Mouse (Mus musculus) Patski (cell line): ENCODE results near the gene Xpnpep1. TPM values are rescaled to one million over a fixed set of nuclear protein-coding genes. Genes with fewer than 3 reads are reported as not detected.

Source experiments
- ATAC-seq: fragments of 100-300 bp; one replicate; pipeline ENCODE4 v1.8.0; 2021
- CTCF ChIA-PET: fragments of 350-600 bp; sonication (Branson Sonifier 250); formaldehyde crosslinking; loops from one replicate; lab custom pipeline; 2022; ENCODE audit warnings: inconsistent platforms; lab: Charles Lee
- POLR2A ChIA-PET: fragments of 350-600 bp; sonication (Branson Sonifier 250); formaldehyde crosslinking; loops from one replicate; lab custom pipeline; 2022; ENCODE audit warnings: antibody characterized with exemption, inconsistent platforms; lab: Charles Lee
- DNase-seq: peaks from one replicate; pipeline ENCODE4 v3.0.0-alpha.2; 2011; ENCODE audit warnings: low read depth, low spot score
- H3K27me3 ChIP-seq: fragments of 371-371 bp; one replicate; pipeline ENCODE4 v1.5.1; 2021
- CTCF ChIP-seq: fragments of 100-300 bp; IDR thresholded peaks from one replicate; pipeline ENCODE4 v1.5.1; 2021
- in situ Hi-C: fragments of 300-500 bp; cut with MboI; formaldehyde crosslinking; loops from 3 replicates; pipeline ENCODE4 v1.11.1; 2018; ENCODE audit warnings: low pct_unique_long_range_greater_than_20kb, mixed read lengths
- polyA plus RNA-seq: library from polyadenylated mRNA; unstranded; gene quantifications from one replicate; pipeline ENCODE4 v1.2.3, GENCODE M21; 2021

The Xpnpep1 gene
- polyA plus RNA-seq, 1 experiment from 2014 or later = 193 TPM

GRCm38 (mm10) chr19:53021537-53021936 is 18.5 kb downstream of the Xpnpep1 start:
- in situ Hi-C loops = loop anchor here (25.0 kb wide), 1 partner anchor 341 kb away; the partner anchor contains the start of gene Gm10197
- DNase-seq = no peak
- ATAC-seq = no peak
- ChIA-PET POLR2A (no interaction called here), CTCF (no interaction called here)
- no peak for TF ChIP-seq CTCF
- H3K27me3 ChIP-seq = no peaks in the 10 kb centered on the region

- no peak for TF ChIP-seq CTCF
- no peaks in the 10 kb centered on the region for H3K27me3 ChIP-seq
- in situ Hi-C loops = loop anchor here (25.0 kb wide), 1 partner anchor 342 kb away; the partner anchor contains the start of gene Gm10197
- ChIA-PET CTCF (interaction anchor here (0.9 kb wide), 1 partner anchor 11 kb away, joined by 6 read pairs; no protein-coding TSS in a partner anchor), POLR2A (no interaction called here)
- DNase-seq = no peak
- peak; percentile 38 for ATAC-seq
Measured at GRCm38 (mm10) chr19:53019716-53020463, 20.1 kb downstream of the Xpnpep1 start.

GRCm38 (mm10) chr19:53017954-53018353 is 22.1 kb downstream of the Xpnpep1 start:
- ChIA-PET CTCF (interaction anchor here (1.0 to 1.2 kb wide), 2 partner anchors 9 to 10 kb away, joined by 3 read pairs; no protein-coding TSS in a partner anchor), POLR2A (interaction anchor here (0.6 to 1.0 kb wide), 2 partner anchors 20 to 25 kb away, joined by 3 to 4 read pairs; no protein-coding TSS in a partner anchor)
- DNase-seq (no peak), ATAC-seq (no peak)
- TF ChIP-seq CTCF = no peak
- H3K27me3 ChIP-seq = no peaks in the 10 kb centered on the region
- in situ Hi-C loops = loop anchor here (25.0 kb wide), 1 partner anchor 344 kb away; the partner anchor contains the start of gene Gm10197

- in situ Hi-C loops = loop anchor here (25.0 kb wide), 1 partner anchor 345 kb away; the partner anchor contains the start of gene Gm10197
- CTCF ChIA-PET = interaction anchor here (1.2 kb wide), 1 partner anchor 9 kb away, joined by 3 read pairs; no protein-coding TSS in a partner anchor
Measured at GRCm38 (mm10) chr19:53017248-53017647, 22.8 kb downstream of the Xpnpep1 start.

GRCm38 (mm10) chr19:53014910-53015710 is 24.9 kb downstream of the Xpnpep1 start:
- no peak for TF ChIP-seq CTCF
- in situ Hi-C loops = loop anchor here (25.0 kb wide), 1 partner anchor 347 kb away; the partner anchor contains the start of gene Gm10197
- no peak for ATAC-seq
- POLR2A ChIA-PET = no interaction called here
- no peak for DNase-seq
- CTCF ChIA-PET = interaction anchor here (1.1 kb wide), 1 partner anchor 25 kb away, joined by 3 read pairs; the partner anchor contains the start of gene Xpnpep1
- H3K27me3 ChIP-seq = no peaks in the 10 kb centered on the region

More at GRCm38 (mm10) chr19:53017248-53017647, 22.8 kb downstream of the Xpnpep1 start:
- DNase-seq = no peak
- ATAC-seq = no peak
- TF ChIP-seq CTCF = no peak
- POLR2A ChIA-PET = interaction anchor here (1.0 kb wide), 1 partner anchor 21 kb away, joined by 3 read pairs; no protein-coding TSS in a partner anchor
- no peaks in the 10 kb centered on the region for H3K27me3 ChIP-seq

GRCm38 (mm10) chr19:53013744-53014143 is 26.3 kb downstream of the Xpnpep1 start:
- ChIA-PET POLR2A (no interaction called here), CTCF (no interaction called here)
- in situ Hi-C loops = loop anchor here (25.0 kb wide), 1 partner anchor 349 kb away; the partner anchor contains the start of gene Gm10197
- no peak for ATAC-seq
- TF ChIP-seq CTCF = no peak
- H3K27me3 ChIP-seq = no peaks in the 10 kb centered on the region
- DNase-seq = no peak

GRCm38 (mm10) chr19:53013341-53013740 is 26.7 kb downstream of the Xpnpep1 start:
- POLR2A ChIA-PET = no interaction called here
- in situ Hi-C loops = loop anchor here (25.0 kb wide), 1 partner anchor 349 kb away; the partner anchor contains the start of gene Gm10197
- CTCF ChIA-PET = no interaction called here
- no peak for TF ChIP-seq CTCF
- DNase-seq (no peak), ATAC-seq (no peak)
- H3K27me3 ChIP-seq = no peaks in the 10 kb centered on the region

GRCm38 (mm10) chr19:53010941-53011340 is 29.1 kb downstream of the Xpnpep1 start:
- no peak for TF ChIP-seq CTCF
- DNase-seq (no peak), ATAC-seq (no peak)
- H3K27me3 ChIP-seq = no peaks in the 10 kb centered on the region
- CTCF ChIA-PET = interaction anchor here (1.3 kb wide), 1 partner anchor 131 kb away, joined by 4 read pairs; no protein-coding TSS in a partner anchor
- in situ Hi-C loops = loop anchor here (25.0 kb wide), 1 partner anchor 351 kb away; the partner anchor contains the start of gene Gm10197
- POLR2A ChIA-PET = no interaction called here

- ATAC-seq (no peak), DNase-seq (no peak)
- ChIA-PET CTCF (interaction anchor here (0.6 to 2.3 kb wide), 10 partner anchors 19 to 362 kb away, joined by 3 to 11 read pairs (median 4); no protein-coding TSS in a partner anchor), POLR2A (no interaction called here)
- no peak for TF ChIP-seq CTCF
- in situ Hi-C loops = loop anchor here (5.0 to 25.0 kb wide), 2 partner anchors 218 to 353 kb away; partner anchors contain the start of gene Gm10197
- H3K27me3 ChIP-seq = no peaks in the 10 kb centered on the region
Measured at GRCm38 (mm10) chr19:53008921-53009320, 31.1 kb downstream of the Xpnpep1 start.
